Mouse (Mus musculus) c-Kit-positive CD71-positive TER-119-negative erythroid progenitor cells, embryonic 14.5 days (primary cell): ENCODE data around the gene Camsap2.
A peak's percentile ranks its signal among the peaks of the same experiment; 100 is the strongest.

ENCODE experiments used
- DNase-seq: peaks from one replicate; pipeline ENCODE4 v3.0.0-alpha.2; 2013; ENCODE audit warnings: low read depth

The Camsap2 gene

GRCm38 (mm10) chr1:136345454-136346372, at the start of gene Camsap2:
Gene Camsap2 (minus strand): TSS chr1:136346104.
- peak; percentile 87 for DNase-seq

GRCm38 (mm10) chr1:136395073-136395472, 49.2 kb upstream of the Camsap2 start:
- DNase-seq, result no peak

GRCm38 (mm10) chr1:136394506-136394905, 48.6 kb upstream of the Camsap2 start:
- DNase-seq, result no peak

- DNase-seq, result no peak
Observed at GRCm38 (mm10) chr1:136386914-136387313, 41.0 kb upstream of the Camsap2 start.

- DNase-seq, result no peak
Observed at GRCm38 (mm10) chr1:136381583-136381982, 35.7 kb upstream of the Camsap2 start.

- no peak for DNase-seq
Observed at GRCm38 (mm10) chr1:136381169-136381568, 35.3 kb upstream of the Camsap2 start.

GRCm38 (mm10) chr1:136380606-136381005, 34.7 kb upstream of the Camsap2 start:
- no peak for DNase-seq

- DNase-seq, result no peak
Observed at GRCm38 (mm10) chr1:136380161-136380560, 34.3 kb upstream of the Camsap2 start.

- DNase-seq, result no peak
Observed at GRCm38 (mm10) chr1:136379261-136379660, 33.4 kb upstream of the Camsap2 start.

- no peak for DNase-seq
Observed at GRCm38 (mm10) chr1:136365986-136366385, 20.1 kb upstream of the Camsap2 start.

GRCm38 (mm10) chr1:136364711-136365110, 18.8 kb upstream of the Camsap2 start:
- no peak for DNase-seq

GRCm38 (mm10) chr1:136363035-136363434, 17.1 kb upstream of the Camsap2 start:
- no peak for DNase-seq

GRCm38 (mm10) chr1:136362567-136362966, 16.7 kb upstream of the Camsap2 start:
- no peak for DNase-seq

- DNase-seq, result no peak
Observed at GRCm38 (mm10) chr1:136361373-136361772, 15.5 kb upstream of the Camsap2 start.

- no peak for DNase-seq
Observed at GRCm38 (mm10) chr1:136360909-136361308, 15.0 kb upstream of the Camsap2 start.

GRCm38 (mm10) chr1:136358841-136359360, 13.0 kb upstream of the Camsap2 start:
- DNase-seq, result no peak

GRCm38 (mm10) chr1:136355651-136356050, 9.7 kb upstream of the Camsap2 start:
- no peak for DNase-seq

GRCm38 (mm10) chr1:136350699-136351200, 4.8 kb upstream of the Camsap2 start:
- no peak for DNase-seq

- no peak for DNase-seq
Observed at GRCm38 (mm10) chr1:136348137-136348536, 2.2 kb upstream of the Camsap2 start.

- DNase-seq, result peak; percentile 83
Observed at GRCm38 (mm10) chr1:136347140-136347539, 1.2 kb upstream of the Camsap2 start.

GRCm38 (mm10) chr1:136346373-136347035, 600 bp upstream of the Camsap2 start:
- DNase-seq, result no peak

GRCm38 (mm10) chr1:136344768-136345453, 993 bp downstream of the Camsap2 start:
- peak; percentile 64 for DNase-seq
